Mouse (Mus musculus): ENCODE measurements around the gene Pth2. TPM values are rescaled to one million over a fixed set of nuclear protein-coding genes. Genes with fewer than 3 reads are reported as not detected.
"Not testable (repeated sequence)": the region's sequence is repeated elsewhere in the genome, so short reads cannot be mapped to it uniquely, and the experiment has no call there.

Pth2 gene
- total RNA-seq, 2 experiments from 2014 or later = not detected

DNA sequence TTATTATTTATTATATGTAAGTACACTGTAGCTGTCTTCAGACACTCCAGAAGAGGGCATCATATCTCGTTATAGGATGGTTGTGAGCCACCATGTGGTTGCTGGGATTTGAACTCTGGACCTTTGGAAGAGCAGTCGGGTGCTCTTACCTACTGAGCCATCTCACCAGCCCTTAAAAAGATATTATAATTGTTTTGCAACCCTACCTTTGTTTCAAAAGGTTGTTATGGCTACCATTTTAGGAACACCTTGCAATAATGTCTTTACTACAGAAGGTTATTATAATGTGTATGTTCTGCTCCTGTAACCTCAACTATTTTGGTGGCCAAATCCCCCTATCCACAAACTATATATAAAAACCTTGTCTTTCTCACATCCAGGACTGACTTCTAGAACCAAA lies 27.7 kb upstream of the Pth2 start:
- not testable (repeated sequence) for DNase-seq (ENCODE audit: extremely low spot score in 1 of 2, low spot score in 1 of 2)

DNA sequence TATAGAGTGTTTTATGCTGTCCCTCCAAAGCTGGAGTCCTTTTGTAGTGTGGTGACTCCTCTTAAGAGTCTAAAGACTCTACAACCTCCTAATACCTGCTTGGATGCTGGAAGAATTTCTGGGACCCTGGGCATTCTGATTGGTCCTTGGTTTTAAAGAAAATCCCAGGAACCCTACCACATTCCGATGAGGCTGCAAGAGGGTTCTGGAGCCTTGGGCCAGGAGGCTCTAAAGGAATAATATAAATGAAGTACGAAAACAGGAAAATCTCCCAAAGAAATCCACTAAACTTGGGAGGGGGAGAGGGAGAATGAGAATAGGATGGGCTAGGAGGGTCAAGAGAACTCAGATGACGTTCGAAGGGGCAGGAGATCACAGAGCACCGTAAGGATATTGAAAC lies 27.2 kb upstream of the Pth2 start:
- DNase-seq (ENCODE audit: extremely low spot score in 1 of 2, low spot score in 1 of 2) = no peak

DNA sequence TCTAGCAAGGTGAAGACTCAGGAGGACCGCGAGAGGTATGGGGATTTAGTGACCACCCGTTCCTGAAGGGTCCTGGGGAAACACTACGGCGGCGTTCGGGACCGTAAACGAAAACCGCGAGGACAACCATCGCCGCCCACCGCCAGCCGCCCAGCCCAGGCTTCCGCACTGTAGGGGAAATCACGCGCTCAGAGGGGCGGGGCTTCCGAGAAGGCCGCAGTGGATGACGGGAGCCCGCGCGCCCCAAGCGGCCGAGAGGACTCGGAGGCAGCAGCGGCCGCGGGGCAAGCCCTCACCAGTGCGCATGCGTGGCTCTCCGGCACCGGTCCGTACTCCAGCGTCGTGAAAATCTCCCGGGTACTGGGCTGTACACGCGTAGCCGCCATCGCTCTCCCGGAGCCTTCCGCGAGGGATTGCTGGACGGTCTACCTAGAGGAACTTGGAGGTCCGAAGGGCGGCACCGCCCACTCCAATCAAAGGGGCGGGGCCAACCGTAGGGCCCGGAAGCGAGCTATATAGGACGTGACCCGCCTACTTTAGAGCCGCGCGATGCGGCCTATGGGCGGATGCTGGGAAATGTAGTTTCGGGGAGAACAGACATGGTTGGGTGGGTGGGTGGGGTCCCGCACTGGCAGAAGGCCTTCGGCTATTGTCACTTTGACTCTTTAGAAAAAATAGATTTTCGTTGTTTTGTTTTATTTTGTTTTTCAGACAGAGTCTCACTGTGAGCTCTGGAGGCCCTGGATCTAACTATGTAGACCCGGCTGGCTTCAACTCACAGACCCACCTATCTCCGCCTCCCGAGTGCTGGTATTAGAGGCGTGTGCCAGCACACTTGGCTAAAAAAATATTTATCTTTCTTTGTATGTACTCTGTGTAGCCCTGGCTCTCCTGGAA lies 26.5 kb upstream of the Pth2 start, which contains the start of the genes Pih1d1 and Aldh16a1:
Gene Pih1d1 (plus strand): TSS at position 208 of the 897 bp plus-strand sequence.
Gene Aldh16a1 (minus strand): TSS at position 489 of the 897 bp plus-strand sequence.
- DNase-seq (ENCODE audit: extremely low spot score in 1 of 2, low spot score in 1 of 2) = peak; percentile 92 to 99

DNA sequence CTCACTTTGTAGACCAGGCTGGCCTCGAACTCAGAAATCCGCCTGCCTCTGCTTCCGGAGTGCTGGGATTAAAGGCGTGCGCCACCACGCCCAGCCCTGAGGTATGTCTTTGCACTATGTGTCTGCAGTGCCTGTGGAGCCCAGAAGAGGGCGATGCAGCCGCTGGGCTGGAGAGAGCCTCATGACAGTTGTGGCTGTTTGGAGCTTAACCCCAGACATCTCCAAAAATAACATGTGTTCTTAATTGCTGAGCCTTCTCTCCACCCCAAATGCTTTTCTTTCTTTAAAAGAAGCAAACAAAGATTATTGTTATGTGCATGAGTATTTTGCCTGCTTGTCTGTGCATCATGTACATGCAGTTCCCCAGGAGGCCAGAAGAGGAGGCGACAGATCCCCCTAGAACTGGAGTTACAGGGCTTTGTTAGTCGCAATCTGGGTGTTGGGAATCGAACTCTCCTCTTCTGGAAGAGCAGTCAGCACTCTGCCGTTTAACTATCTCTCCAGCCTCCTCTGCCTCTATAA lies 25.7 kb upstream of the Pth2 start:
- DNase-seq (ENCODE audit: extremely low spot score in 1 of 2, low spot score in 1 of 2) = peak in 1 of 2 experiments; percentile 38

DNA sequence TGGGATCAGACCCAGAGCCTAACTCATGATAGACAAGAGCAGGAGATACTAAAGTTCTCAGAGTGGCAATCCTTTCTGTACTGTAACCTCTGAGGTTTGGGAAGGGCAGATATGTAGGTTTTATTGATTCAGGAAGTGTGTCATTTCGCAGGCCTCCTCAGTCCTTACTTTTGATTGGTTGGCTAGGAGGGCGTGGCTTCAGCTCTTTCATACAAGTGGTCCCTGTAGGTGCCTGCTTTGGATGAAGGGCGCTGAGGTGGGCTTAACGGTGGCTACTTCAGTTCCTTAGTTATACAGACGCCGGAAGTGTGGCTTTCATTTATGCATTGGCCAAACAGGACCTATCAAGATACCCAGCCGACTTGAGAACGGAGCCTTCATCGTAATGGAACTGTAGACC lies 25.2 kb upstream of the Pth2 start:
- no peak for DNase-seq (ENCODE audit: extremely low spot score in 1 of 2, low spot score in 1 of 2)

DNA sequence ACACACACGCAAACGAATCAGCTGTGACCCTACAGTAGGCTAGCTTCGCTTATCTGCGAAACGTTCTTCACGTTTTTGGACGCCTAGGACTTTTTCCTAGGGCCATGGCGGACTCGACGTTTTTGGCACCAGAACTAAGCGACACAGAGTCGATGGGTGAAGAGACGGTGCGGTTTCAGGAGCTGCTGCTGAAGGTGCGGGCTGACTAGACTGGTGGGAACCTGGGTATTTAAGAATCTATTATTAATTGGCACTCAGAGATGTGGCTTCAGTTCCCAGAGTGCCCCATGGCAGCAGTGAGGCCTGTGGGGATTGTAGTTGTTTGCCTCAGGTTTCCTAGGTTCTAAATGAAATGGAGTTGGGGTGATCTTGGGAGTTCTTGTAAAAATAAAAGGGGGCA lies 24.6 kb upstream of the Pth2 start:
- no peak for DNase-seq (ENCODE audit: extremely low spot score in 1 of 2, low spot score in 1 of 2)

DNA sequence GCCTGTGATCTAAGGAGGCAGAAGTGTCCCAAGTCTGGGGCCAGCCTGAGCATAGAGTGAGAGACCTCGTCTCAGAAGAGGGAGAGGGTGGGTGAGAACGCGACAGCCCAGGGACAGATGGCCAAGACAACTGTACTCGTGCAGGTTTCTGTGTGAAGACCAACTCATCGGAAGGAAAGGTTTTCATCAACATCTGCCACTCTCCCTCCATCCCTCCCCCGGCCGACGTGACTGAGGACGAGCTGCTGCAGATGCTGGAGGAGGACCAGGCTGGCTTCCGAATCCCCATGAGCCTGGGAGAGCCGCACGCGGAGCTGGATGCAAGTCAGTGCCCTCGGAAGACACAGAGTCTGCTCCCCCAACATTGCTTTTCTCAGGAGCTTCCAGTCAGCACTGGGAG lies 23.3 kb upstream of the Pth2 start:
- DNase-seq (ENCODE audit: extremely low spot score in 1 of 2, low spot score in 1 of 2) = no peak

DNA sequence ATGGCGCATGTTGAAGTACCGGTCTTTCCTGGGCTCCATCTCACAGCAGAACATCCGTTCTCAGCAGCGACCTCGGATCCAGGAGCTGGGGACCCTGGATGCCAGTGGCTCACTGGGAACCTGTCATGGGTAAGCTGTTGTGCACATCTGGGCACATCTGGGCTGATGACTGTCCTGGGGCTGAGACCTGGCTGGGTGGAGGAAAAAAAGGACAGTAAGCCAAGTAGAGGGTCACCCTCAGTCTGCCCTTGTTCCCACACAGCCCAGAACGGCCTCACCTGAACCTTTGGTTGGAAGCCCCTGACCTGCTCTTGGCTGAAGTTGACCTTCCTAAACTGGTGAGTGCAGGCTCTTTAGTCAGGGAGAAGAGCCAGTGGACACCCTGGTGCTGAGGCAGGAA lies 21.8 kb upstream of the Pth2 start:
- no peak for DNase-seq (ENCODE audit: extremely low spot score in 1 of 2, low spot score in 1 of 2)

DNA sequence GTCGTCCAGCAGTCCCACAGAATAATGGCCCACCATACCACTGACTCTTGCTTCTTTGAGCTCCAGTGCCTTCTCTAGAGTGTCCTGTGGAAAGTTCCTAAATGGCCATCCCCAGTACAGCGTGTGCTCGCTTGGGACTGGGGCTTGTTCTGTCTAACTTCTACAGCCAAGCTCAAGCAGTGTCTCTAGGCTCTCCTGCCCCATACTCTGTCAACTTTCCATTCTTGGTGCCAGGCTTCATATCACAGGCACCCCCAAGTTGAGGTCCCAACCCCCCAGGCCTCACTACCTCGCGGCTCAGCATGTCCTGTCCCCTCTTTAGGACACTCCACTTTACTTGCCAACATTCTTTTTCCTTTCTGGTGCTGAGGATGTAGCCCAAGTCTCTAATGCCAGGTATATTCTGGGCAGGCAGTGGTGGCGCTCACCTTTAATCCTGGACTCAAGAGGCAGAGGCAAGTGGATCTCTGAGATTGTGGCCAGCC lies 20.4 kb upstream of the Pth2 start:
- no peak for DNase-seq (ENCODE audit: extremely low spot score in 1 of 2, low spot score in 1 of 2)

DNA sequence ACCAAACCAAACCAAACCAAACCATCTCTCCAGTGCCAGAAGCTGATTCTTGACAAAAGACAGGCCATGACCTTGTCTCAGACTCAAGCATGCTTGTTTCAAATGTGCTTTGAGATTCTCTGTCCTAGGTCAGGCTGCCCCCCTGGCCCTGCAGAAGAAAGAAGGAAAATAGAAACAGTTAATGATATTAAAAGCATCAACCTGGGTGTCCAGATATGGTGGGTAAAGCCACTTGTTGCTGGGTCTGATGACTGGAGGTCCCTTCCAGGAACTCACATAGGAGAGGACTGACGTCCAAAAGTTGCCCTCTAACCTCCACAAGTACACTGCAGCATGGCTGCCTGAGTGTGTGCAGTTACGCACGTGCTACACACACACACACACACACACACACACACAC lies 19.9 kb upstream of the Pth2 start:
- DNase-seq (ENCODE audit: extremely low spot score in 1 of 2, low spot score in 1 of 2) = no peak

DNA sequence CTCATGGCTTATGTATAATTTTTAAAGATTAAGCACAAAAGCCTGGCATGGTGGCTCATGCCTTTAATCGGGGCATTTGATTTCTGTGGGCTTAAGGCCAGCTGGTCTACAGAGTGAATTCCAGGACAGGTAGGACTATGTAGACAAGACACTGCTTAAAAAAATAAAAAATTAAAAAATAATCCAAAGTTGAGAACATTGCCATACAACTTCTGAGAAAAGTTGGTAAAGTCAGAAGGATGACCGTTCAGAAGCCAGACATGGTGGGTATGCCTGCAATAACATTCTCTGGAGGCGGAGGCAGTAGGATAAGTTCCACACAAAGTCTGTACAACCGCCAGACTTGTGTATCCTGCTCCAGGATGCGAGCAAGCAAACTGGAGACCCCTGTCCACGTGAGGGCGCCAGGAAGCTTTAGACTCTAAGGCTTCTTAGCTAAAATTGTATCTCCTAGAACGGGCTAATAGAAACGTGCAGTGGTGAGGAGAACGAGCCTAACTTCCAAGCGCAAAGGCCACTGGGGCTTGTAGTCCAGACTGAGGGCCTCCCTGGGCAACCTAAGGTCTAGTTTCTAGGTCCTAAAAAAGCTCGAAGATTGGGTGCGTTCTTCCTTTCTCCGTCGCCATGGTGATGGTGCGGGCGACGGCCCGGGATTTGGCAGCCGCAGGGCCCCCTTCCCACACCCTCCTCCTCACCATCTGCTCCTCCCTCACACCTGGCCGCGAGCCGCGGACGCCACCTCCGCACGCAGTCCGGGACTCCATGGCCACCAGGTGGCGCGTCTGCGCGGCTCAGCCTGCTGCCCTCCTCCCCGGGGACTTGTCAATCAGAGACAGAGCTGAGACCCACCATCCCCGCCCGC lies 19.0 kb upstream of the Pth2 start:
- peak; percentile 96 to 98 for DNase-seq (ENCODE audit: extremely low spot score in 1 of 2, low spot score in 1 of 2)

DNA sequence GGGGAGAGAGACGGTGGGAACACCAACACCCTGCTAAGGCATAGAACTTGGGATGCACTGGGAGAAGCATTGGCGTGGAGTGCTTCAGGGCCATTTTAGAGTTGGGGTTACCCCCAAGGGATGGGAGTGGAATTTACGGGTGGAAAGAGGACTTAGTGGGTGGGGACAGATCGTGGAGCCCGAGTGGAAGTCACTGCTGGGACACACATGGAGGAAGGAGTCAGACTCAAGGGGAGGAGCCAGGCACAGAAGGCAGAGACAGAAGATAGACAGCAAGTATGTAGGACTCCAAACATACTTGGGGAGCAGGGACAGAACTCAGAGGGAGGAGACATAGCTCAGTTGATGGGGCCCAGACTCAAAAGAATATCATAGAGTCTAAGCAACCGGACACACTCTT lies 18.2 kb upstream of the Pth2 start:
- DNase-seq (ENCODE audit: extremely low spot score in 1 of 2, low spot score in 1 of 2) = no peak

DNA sequence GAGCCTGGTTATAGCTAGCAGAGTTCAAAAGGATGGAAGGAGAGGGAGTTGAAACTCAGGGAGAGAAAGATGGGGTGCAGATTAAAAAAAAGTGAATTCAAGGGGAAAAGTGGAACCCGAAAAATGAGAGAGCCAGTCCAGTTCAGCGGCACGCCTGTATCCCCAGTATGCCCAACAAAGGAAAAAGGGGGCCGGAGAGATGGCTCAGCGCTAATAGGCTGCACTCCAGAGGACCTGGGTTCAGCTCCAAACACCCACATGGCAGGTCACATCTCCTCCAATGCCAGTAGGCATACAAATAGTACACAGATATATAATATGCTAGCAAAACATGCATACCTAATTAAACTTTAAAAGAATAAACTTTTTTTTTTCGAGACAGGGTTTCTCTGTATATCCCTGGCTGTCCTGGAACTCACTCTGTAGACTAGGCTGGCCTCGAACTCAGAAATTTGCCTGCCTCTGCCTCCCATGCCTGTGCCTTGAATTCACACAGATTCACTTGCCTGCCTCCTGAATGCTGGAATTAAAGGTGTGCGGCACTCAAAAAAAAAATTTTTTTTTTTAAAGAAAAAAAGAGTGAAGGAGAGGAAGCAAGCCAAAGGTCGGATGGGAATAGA lies 17.7 kb upstream of the Pth2 start:
- no peak for DNase-seq (ENCODE audit: extremely low spot score in 1 of 2, low spot score in 1 of 2)

DNA sequence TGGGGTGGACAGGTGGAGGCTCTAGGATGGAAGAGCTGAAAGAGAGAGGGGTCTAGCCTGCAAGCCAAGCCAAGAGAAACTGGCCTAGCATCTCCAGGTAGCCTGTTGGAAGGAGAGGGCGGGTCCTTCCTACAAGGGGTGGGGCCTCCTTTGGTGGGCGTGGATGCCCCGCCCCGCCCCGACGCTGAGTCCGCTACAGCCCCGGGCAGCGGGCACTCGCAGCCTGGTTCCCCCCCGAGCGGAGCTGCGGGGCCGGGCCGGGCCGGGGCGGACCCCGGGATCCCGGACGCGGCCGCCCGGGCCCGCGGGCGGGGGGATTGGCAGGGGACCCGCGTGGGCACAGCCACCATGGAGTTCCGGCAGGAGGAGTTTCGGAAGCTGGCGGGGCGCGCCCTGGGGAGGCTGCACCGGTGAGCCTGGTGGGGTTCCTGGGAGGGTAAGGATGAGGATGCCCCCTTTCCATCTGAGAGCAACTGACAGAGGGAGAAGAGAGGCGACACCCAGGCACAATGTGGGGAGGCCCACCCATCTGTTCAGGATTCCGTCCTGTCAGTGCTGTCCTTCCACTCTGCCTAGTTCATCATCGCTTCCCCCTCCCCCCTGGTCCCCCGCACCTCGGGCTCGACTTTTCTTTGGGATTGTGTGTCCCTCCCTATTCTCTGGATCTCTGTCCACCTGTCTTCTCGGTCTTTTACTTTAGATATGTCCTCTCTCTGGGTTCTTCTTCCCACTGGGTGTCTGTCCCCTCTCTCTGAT lies 16.9 kb upstream of the Pth2 start, which contains the start of gene Slc17a7:
Gene Slc17a7 (plus strand): TSS at position 215 of the 756 bp plus-strand sequence.
- DNase-seq (ENCODE audit: extremely low spot score in 1 of 2, low spot score in 1 of 2) = peak in 1 of 2 experiments; percentile 43

DNA sequence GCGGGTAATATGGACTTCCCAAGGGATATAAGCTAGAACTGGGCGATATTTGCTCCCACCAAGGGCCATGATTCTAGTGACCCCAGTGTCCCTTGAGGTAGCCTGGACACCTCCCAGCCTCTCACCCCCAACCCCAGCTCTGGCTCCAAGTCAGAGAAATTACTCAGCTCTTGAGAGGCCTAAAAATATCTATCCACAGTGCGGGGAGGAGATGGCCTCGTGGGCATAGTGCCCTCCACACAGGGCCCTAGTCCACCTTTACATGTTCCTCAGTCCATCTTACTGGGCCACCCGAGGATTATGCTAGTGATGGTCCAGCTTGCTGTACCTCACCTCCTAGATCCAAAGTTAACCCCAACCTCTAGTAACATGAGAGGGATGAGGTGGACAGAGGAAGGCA lies 16.0 kb upstream of the Pth2 start:
- no peak for DNase-seq (ENCODE audit: extremely low spot score in 1 of 2, low spot score in 1 of 2)

DNA sequence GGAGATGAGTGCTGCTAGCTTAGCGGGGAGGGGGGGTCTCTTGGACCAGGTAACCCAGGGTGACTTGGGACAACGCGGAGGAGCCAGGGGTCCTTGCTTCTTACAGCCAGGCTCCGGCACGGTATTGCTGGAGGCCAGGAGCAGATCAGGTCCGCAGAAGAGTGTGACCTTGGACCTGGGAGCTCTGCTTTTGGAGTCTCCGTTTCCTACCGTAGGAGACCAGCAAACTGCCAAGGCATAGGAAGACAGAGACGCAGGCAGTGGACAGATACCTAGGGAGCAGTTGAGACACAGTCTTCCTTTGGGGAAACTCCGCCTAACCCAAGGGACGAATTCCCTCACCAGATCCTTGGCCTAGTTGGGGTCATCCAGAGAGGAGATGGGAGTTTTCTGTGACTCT lies 15.1 kb upstream of the Pth2 start:
- no peak for DNase-seq (ENCODE audit: extremely low spot score in 1 of 2, low spot score in 1 of 2)

DNA sequence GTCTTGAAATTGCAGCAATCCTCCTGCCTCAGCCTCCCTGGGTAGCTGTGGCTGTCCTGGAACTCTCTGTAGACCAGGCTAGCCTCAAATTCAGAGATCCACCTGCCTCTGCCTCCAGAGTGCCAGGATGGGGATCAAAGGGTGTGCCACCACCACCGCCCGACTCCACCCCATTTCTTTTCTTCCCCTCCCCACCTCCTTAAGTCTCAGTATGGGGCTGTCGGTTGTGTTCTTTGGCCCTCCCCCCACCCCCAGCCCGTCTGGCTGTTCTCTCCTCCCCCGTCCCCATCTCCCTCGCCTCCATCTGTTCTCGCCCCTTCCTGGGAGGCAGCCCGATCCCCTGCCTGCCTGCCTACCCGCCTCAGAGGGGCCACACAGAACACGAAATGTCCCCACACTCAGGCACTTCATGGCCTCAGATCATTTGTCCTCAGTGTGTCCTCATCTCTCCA lies 13.8 kb upstream of the Pth2 start:
- peak; percentile 36 to 45 for DNase-seq (ENCODE audit: extremely low spot score in 1 of 2, low spot score in 1 of 2)

DNA sequence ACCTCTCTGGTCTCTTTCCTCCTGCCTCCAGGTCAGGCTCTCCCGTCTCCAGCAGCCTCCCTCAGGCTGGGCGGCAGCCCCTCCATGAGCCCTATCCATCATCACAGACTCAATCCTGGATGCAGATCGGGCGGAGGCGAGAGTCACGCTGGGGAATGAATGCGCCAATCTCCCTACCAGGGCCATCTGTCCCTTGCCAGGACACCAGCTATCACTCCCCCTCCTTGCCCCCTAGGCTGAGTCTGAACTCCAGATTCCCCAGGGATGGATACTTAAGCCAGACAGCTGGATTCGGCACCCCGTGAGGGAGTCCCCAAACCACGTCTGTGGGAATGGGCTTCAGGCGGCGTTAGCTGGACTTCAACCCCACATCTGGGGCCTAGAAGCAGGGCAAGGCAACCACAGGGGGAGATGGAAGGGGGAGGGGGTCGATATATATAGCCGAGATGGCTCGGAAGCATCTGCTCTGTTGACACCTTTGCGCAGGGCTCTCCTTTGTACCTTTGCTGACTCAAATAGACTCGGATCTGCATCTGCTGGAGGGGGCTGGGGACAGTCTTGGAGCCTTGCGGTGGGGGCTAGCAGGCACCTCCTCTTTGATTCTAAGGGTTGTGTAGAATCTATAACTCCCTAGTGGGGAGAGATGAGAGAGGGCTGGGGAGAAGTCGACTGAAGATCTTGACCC lies 12.9 kb upstream of the Pth2 start:
- peak; percentile 38 to 40 for DNase-seq (ENCODE audit: extremely low spot score in 1 of 2, low spot score in 1 of 2)

DNA sequence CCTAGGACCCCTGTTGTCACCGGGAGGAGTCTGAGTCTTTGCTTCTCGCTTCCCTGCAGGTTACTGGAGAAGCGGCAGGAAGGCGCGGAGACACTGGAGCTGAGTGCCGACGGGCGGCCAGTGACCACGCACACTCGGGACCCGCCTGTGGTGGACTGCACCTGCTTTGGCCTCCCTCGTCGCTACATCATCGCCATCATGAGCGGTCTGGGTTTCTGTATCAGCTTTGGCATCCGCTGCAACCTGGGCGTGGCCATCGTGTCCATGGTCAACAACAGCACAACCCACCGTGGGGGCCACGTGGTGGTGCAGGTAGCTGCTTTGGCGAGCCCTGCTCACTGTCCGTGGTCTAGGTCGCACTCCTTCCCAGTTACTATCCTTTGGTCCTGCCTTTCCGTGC lies 12.1 kb upstream of the Pth2 start:
- DNase-seq (ENCODE audit: extremely low spot score in 1 of 2, low spot score in 1 of 2) = no peak

All from layer of hippocampus, postnatal 25 days (tissue).